In the genomic region with DNA sequence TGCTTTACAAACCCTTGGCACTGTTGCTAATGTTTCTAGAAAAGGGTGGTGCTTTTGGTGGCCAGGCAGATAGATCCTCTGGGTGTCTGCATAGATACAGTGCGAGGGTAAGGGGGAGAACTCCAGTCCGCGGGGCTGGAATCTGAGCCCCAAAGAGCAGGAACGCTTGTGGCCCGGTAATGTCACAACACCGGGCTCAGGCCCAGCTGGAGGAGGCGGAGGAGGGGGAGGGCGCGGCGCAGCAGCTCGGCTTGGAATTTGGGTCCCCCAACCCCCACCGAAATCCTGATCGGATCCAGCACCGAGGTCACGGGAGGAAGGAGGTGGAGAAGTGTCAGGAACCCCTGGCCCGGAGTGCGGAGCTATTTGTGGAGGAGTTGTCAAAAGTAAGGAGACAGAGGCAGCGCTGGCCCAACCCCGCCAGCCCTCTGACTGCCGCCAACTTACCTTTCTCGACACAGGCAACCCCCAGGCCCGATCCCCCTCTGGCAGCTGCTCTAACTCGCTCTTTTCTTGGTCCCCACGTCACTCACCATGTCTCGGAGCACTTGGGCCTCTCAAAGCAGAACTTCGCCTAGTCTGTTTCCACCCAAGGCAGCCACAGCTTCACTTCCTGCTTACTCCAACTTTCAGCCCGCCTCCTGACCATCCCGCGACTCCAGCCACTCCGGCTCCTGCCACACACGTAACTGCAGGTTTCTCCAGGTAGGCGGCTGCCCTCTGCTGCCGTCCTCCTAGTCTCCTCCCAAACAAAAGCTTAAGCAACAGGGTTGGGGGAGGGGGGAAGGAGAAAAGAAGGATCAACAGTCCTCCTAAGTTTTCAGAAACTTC, we compare ENCODE assay signal across 8 mouse cellular contexts. TPM values are rescaled to one million over a fixed set of nuclear protein-coding genes. Genes with fewer than 3 reads are reported as not detected.
DNase-seq lines count a peak whose midpoint lies in the region; ATAC-seq and TF ChIP-seq lines count a peak whose summit lies in the region.

Gene Vamp8, minus strand, starts transcription at position 763 of the 831 bp plus-strand sequence.

- H3K9ac ChIP-seq in ES-E14 (ENCODE audit: insufficient read depth, low read depth, low read length, poor library complexity, severe bottlenecking), result peak within 1 kb of the TSS; percentile 72
- H3K9ac ChIP-seq in forebrain, embryonic 16.5 days (replicated peaks; ENCODE audit: low read depth, low read length), result peak within 1 kb of the TSS; percentile 52

- WGBS in forebrain, embryonic 16.5 days, result 1% methylated on average over 32 of the region's 33 CpGs

- peaks cover 3 to 4% of the 10 kb centered on the region in 2 experiments; a peak in 1 of 4 replicates for H3K4me1 ChIP-seq in ES-E14 (ENCODE audit: control insufficient read depth in 2 of 2, insufficient read depth in 2 of 2, low read length in 2 of 2, poor library complexity in 1 of 2)
- H3K4me1 ChIP-seq in forebrain, embryonic 16.5 days (replicated peaks; ENCODE audit: control insufficient read depth, insufficient read depth, low read length), result peaks cover 11% of the 10 kb centered on the region

- peak; percentile 38; the same call in 1 of the 2 replicates for ATAC-seq in forebrain, embryonic 16.5 days
- ATAC-seq in hematopoietic stem cell, adult 5-6 weeks (replicated peaks in 1 of 2; ENCODE audit: insufficient read depth in 1 of 2, low FRiP score in 2 of 2, low TSS enrichment in 1 of 2, low read depth in 1 of 2, poor library complexity in 2 of 2, severe bottlenecking in 2 of 2), result peak; percentile 63 to 71

- DNase-seq in ES-E14 (ENCODE audit: low read depth, low spot score), result peak; percentile 60
- peak; percentile 63 for DNase-seq in cerebellum, adult 11-12 months
- DNase-seq in layer of hippocampus, adult 9-11 months, result peak; percentile 38
- DNase-seq in lung, postnatal 10 days, result peak; percentile 93
- peak; percentile 81 for DNase-seq in ovary, postnatal 14 days (ENCODE audit: low spot score)
- peak; percentile 69 for DNase-seq in thymus, postnatal 25 days

- H3K36me3 ChIP-seq in ES-E14 (ENCODE audit: control insufficient read depth, insufficient read depth, low read length, poor library complexity, severe bottlenecking), result no peaks in the 10 kb centered on the region
- no peaks in the 10 kb centered on the region for H3K36me3 ChIP-seq in forebrain, embryonic 16.5 days (ENCODE audit: control insufficient read depth, insufficient read depth)

- peak within 1 kb of the TSS; percentile 67 to 89 for H3K4me3 ChIP-seq in ES-E14 (ENCODE audit: insufficient read depth in 1 of 2, low read depth in 1 of 2, low read length in 2 of 2, poor library complexity in 1 of 2, severe bottlenecking in 1 of 2)
- H3K4me3 ChIP-seq in forebrain, embryonic 16.5 days (replicated peaks; ENCODE audit: low read length), result peak within 1 kb of the TSS; percentile 34

- H3K9me3 ChIP-seq in ES-E14 (ENCODE audit: control insufficient read depth, insufficient read depth, low read depth, low read length), result no peaks in the 10 kb centered on the region
- no peaks in the 10 kb centered on the region for H3K9me3 ChIP-seq in forebrain, embryonic 16.5 days (ENCODE audit: control insufficient read depth, low read length)

- in situ Hi-C loops in ES-E14 (cut with MboI; ENCODE audit: low sequenced_read_pairs in 2 of 2, unreplicated experiment in 2 of 2), result no loop called here

- H3K27ac ChIP-seq in ES-E14 (ENCODE audit: insufficient read depth, low read depth, low read length, poor library complexity, severe bottlenecking), result peak within 1 kb of the TSS; percentile 60; the same call in 1 of the 2 replicates
- H3K27ac ChIP-seq in forebrain, embryonic 16.5 days (ENCODE audit: low read length), result no peak within 1 kb of the TSS

- peak within 1 kb of the TSS; percentile 57 for H3K4me2 ChIP-seq in forebrain, embryonic 16.5 days (ENCODE audit: low read length)

- H3K27me3 ChIP-seq in forebrain, embryonic 16.5 days (replicated peaks; ENCODE audit: control insufficient read depth, insufficient read depth, low read length), result no peaks in the 10 kb centered on the region; the same call in 1 of the 2 replicates

TF ChIP-seq in ES-E14, 5 proteins besides CTCF, POLR2A, EP300 and RAD21:
- TF ChIP-seq HCFC1 (IDR thresholded peaks at IDR 0.05; ENCODE audit: borderline replicate concordance, insufficient read depth, low read length) (no peak; the same call in 1 of the 2 replicates), ZC3H11A (IDR thresholded peaks at IDR 0.05; ENCODE audit: borderline replicate concordance, low read depth, low read length) (no peak), ZNF384 (IDR thresholded peaks at IDR 0.05; ENCODE audit: low read depth, low read length) (no peak), MAFK (IDR thresholded peaks at IDR 0.05; ENCODE audit: insufficient read depth, low read depth, low read length) (no peak), CHD2 (IDR thresholded peaks at IDR 0.05; ENCODE audit: low read depth, low read length) (no peak)

RNA-seq across cellular contexts. Expression of gene Vamp8, which starts in this region (rescaled TPM):
- total RNA-seq in ES-E14 (2012; rRNA removed), result 25.6 and 44.0 TPM in 2 replicates
- polyA plus RNA-seq in forebrain, embryonic 16.5 days (2015; fragmentation: Nextera tagmentation; extraction: Ambion mirVana), result 14.4 and 14.6 TPM in 2 replicates
- 270 and 419 TPM in 2 replicates for total RNA-seq in hematopoietic stem cell, adult 5-6 weeks (2017)

Comparison
In these comparisons a context has a peak if more than half of its experiments do, and no peak if none do; other contexts are left out.
1. DNase-seq: peak in every context shown above with its lines; median percentile 93 in lung, postnatal 10 days; 81 in ovary, postnatal 14 days; 69 in thymus, postnatal 25 days; 63 in cerebellum, adult 11-12 months; 60 in ES-E14; 38 in layer of hippocampus, adult 9-11 months.